Mouse (Mus musculus) left cerebral cortex, postnatal 25 days (tissue): ENCODE data around the gene Ccnb1. TPM values are rescaled to one million over a fixed set of nuclear protein-coding genes. Genes with fewer than 3 reads are reported as not detected.

ENCODE experiments used
- total RNA-seq, 2 experiments: library from RNA; stranded (reverse); gene quantifications; 2 replicates each; pipeline ENCODE4 v1.2.3; 2021

Gene Ccnb1
- total RNA-seq, 2 experiments from 2014 or later = 1.7 to 1.8 TPM

Other genes starting within 250 kb of the Ccnb1 start
- gene Ocln, start 233.9 kb downstream of the Ccnb1 start, total RNA-seq = 10 to 100 TPM in 1 of 2 experiments, 1 to 10 TPM in 1; 9.2 to 10.6 TPM
- gene Marveld2, start 169.6 kb downstream of the Ccnb1 start, total RNA-seq = 1 to 10 TPM; 1.2 to 1.8 TPM
- 10 to 100 TPM; 88.7 to 89.7 TPM for gene Ak6, start 135.6 kb downstream of the Ccnb1 start, total RNA-seq
- gene Rad17, start 135.5 kb downstream of the Ccnb1 start, total RNA-seq = 10 to 100 TPM; 14.2 to 15.5 TPM
- gene Taf9, start 135.0 kb downstream of the Ccnb1 start, total RNA-seq = 10 to 100 TPM; 27.4 to 30.9 TPM
- under 1 TPM in 1 of 2 experiments, not detected in 1; 0.23 TPM for gene Ccdc125, start 116.9 kb downstream of the Ccnb1 start, total RNA-seq
- gene Cdk7, start 55.6 kb downstream of the Ccnb1 start, total RNA-seq = 10 to 100 TPM; 35.3 to 39.3 TPM
- 10 to 100 TPM; 56.5 to 61.3 TPM for gene Mrps36, start 41.9 kb downstream of the Ccnb1 start, total RNA-seq
- gene Cenph, start 10.7 kb downstream of the Ccnb1 start, total RNA-seq = under 1 TPM; 0.53 to 0.57 TPM
- gene Slc30a5, start 46.9 kb upstream of the Ccnb1 start, total RNA-seq = 10 to 100 TPM; 43.3 to 49.5 TPM